Mouse (Mus musculus) naive thymus-derived CD4-positive, alpha-beta T cell, adult 2 months (primary cell): Measurements from ENCODE around the gene Mrps18a.

Experiments
- DNase-seq: peaks from one replicate; pipeline ENCODE4 v3.0.0-alpha.2; 2011; ENCODE audit warnings: low read depth

Gene Mrps18a

DNA sequence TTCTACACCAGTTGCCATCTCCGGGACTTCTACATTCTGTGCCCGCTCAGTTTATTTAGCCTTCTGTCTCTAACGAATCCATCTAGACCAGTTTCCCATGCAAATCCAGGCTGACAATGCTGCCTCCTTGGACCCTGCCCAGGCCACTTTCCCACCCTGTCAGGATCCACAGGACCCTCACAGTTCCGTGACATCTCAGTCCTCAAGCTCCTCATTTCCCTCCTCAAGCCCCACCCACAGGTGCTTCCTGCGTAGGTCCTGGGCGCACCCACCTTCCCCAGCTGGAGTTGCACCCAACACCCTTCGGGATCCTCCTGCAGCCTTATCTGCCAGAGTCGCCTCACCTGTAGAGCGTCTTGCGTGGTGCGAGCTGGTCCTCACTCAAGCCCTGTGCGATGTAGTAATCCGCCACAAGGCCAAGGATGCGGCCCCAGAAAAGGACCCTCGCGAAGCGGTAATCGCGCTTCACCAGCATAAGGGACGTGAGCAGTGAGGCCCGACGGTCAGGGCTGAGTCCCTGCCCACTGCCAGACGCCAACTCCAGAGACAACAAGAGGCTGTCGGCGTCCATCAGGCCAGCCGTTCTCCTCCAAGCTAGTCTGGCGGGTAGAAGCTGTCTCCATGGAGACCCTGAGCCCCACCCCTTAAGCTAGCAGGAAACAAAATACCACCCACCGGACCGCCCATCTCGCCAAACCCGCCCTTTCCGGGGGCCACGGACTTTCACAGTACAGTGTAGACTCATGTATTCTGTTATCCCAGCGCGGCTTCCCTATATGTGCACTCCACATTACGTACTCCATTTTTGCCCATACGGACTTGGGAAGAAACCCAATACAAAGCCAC is 33.0 kb downstream of the Mrps18a start, which contains the start of gene Rsph9:
Gene Rsph9 (minus strand): TSS at position 639 of the 846 bp plus-strand sequence.
- DNase-seq = peak; percentile 76

DNA sequence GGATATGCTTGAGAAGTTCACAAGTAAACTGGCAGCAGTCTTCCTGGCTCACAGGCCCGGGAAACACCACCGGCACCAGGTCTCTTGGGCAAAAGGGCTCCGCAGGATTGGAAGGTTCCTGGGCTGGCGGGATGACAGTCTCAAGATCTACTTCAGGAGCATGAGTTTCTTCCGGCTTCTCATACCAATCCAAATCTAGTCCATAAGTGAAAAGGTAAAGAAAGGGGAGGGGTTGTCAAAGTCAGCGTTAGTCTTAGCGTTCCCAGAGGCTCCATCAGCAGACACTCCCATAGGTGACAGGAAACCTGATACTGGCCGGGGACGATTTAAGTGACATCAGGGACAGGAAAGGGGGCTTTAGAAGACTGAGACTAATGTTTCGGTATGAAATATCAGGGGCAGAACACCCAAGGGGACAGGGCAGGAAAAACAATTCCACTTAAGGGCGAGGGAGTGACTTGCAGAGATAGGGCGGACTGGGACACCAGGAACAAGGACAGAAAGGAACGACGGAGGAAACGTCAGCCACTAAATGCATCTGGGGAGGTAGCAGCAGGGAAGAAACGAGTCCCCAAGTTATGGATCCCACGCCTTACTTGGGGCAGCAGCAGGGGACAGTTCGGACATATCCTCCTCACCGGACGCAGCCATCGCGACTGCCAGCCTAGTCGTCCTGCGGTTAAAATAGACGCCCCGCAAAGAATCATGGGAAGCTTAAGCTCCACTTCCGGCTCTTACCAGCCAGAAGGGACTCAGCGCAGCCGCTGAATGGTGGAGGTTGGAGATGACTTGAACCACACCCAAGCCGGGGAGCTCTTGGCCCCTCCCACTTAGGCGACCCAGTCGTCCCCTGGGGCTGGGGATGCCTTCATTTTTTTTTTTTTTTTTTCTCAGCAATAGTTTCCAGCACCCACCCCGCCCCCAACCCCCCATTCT is 42.3 kb downstream of the Mrps18a start, which contains the start of gene Mad2l1bp:
Gene Mad2l1bp (minus strand): TSS at position 707 of the 936 bp plus-strand sequence.
- peak; percentile 93 for DNase-seq

DNA sequence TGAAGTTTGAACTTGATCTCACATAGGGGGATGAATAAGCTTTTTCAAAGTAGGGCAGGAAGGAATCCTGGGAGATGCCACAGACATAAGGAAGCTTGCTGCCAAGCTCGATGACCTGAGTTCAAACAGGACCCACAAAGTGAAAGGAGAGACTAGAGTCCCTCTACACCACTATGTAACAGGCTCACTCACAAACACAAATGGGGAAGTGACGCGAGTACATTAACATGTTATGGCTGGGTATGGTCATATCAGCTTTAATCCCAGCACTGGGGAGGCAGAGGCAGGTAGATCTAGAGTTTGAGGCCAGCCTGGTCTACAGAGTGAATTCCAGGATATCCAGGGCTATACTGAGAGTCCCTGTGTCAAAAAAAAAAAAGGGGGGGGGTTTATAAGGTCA is 43.5 kb downstream of the Mrps18a start:
- no peak for DNase-seq

DNA sequence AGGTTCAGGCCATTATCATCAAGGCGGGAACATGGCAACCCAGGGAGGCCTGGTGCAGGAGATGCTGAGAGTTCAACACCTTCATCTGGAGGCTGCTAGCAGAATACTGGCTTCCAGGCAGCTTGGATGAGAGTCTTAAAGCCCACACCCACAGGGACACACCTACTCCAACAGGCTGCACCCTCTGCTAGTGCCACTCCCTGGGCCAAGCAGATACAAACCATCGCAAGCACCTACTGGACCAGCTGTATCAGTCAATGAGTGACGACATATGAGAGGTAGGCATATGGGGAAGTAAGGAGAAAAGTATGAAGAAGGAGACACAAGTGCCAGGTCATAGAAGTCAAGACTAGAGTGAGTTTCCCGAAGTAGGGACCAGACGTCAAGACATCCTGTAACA is 45.9 kb downstream of the Mrps18a start:
- no peak for DNase-seq

DNA sequence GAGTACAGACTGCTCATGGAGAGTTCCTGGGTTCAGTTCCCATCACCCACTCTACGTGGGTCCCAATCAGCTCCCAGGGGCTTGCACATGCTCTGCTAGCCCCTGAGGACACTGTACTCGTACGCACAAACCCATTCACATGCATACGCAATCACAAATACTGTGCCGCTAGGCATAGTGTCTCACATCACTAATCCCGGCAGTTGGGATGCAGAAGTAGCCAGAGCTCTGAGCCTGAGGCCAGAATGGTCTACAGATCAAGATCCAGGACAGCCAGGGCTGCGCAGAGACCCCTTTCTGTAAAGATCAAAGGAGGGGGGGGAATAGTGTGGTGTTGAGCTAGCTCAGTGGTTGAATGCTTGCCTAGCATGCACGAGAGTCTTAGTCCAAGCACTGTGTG is 46.3 kb downstream of the Mrps18a start:
- DNase-seq = no peak

DNA sequence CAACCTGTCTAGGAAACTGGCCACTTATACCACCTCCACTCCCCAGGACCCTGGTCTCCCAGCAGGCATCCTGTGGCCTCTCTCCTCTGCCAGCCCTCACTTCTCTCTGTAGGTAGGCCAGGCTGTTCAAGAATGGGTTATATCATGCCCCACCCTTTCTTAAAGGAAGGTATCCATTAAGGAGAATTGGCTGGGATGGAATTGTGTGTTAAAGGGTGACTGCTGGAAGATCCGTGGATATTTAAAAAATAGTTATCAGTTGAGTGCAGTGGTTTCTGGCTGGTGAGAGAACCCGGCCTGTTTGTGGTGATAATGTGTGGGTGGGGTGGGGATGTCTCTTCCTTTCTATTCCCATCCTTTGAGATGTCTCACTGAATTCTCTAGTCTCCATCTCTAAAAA is 48.5 kb downstream of the Mrps18a start:
- DNase-seq = no peak

DNA sequence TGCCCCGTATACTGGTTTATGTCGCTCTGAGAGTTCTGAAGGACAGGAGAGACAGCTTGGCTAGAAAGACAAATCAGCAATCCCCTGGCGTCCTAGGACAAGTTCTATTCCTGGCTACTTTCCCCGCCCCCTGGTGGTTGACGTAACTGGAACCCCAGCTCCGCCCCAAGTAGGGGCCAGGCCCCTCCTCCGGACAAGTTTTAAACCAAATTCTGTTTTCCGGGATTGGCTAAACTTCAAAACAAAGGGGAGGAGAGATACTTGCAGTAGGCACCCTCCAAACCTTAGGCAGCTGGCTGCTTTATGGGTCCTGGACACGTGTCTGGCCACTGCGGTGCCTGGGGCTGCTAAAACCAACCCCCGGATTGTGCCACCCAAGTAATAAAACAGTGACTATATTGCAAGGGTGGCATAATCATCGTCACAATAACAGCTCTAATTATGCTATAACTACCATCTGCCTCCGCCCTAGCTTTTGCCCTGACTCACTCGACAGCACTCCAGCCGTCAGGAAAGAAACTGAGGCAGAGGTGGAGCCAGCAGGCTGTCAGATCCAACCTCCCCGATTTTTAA is 49.4 kb downstream of the Mrps18a start:
- DNase-seq = peak; percentile 95

DNA sequence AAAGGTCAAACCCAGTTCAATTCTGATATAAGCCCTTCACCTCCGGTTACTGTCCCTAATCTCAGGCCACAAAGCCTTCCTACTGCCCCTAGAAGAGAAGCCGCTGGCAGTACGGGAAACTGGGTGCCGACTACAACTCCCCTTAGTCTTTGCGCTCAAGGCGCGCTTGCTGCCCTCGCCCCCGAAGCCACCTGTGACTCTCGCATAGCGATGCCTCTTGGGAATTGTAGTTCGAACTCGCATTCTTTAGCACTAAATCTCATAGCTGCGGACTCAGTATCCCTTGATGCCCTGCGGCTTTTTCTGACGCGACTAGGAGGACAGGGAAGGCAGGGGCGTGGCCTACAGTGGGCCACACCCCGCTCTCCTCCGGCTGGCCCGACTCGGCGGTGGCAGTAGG is 49.9 kb downstream of the Mrps18a start, which contains the start of gene Gtpbp2:
Gene Gtpbp2 (plus strand): TSS at position 347 of the 400 bp plus-strand sequence.
- peak; percentile 98 for DNase-seq

DNA sequence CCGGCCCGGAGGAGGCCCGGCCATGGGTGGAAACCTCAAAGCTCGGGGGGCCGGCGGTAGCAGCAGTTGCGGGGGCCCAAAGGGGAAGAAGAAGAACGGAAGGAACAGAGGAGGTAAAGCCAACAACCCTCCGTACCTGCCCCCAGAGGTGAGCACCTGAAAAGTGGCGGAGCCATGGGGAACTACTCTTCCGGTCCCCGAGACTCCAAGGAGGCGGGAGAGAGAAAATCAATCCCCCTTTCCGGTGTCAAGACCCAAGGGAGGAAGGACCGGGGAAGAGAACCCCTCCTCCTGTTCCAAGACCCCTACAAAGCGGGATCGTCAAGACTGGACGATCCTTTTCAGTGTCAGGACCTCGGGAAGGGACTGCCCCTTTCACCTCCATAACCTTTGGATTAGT is 50.4 kb downstream of the Mrps18a start:
- peak; percentile 60 for DNase-seq

DNA sequence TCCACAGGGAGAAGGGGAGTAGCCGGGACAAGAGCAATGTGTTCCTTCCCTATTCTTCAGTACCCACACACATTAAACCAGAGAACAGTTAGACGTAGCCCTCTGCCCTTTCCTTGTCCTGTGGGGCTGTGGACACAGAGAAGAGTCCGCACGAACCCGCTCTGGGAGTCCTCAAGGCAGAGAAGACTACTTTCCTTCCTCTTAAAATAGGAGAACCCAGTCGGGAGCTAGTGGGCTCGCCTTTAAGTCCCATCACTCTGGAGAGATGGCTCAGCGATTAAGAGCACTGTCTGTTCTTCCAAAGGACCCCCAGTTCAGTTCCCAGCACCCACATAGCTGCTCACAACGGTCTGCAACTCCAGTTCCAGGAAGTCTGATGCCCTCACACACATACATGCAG is 50.9 kb downstream of the Mrps18a start:
- DNase-seq = no peak

DNA sequence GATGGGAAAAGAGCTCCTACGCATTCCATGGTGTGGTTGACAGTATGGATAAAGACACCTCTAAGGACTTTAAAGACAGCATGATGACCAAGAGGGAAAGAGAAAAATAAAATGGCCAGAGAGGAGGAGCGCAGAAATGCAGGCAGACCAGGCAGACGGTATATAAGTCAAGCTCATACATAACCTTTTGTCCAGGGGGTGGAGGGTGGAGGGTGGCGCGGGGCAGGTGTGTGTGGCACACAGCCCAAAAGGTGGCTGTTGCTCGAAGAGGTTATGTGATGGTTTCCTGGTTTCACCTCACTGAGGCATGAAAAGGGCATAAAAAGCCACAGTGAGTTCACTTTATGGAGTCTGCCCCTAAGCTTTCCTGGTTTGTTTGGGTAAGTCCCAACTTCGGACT is 51.8 kb downstream of the Mrps18a start:
- no peak for DNase-seq

DNA sequence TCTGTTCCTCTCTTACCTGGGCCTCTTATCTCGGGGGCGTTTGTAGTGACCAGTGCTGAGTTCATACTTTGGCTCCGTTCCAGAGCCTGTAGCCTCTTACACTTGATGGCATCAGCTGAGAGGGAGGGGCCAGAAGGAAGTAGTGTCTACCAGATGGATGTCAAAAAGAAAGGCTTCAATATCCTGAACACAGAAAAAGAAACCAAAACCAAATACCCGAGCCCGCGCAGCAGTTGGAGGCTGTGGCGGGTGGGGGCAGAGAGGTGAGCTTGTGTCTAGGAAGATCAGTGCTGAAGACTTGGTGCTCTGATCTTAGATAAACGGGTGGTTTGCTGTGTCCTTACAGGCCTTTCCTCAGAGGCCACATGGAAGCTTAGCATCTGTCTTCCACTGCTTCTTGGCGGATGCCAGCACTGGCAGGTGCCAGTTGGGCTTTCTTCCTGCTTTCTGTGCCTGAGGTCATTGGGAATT is 52.2 kb downstream of the Mrps18a start:
- DNase-seq = peak; percentile 91

DNA sequence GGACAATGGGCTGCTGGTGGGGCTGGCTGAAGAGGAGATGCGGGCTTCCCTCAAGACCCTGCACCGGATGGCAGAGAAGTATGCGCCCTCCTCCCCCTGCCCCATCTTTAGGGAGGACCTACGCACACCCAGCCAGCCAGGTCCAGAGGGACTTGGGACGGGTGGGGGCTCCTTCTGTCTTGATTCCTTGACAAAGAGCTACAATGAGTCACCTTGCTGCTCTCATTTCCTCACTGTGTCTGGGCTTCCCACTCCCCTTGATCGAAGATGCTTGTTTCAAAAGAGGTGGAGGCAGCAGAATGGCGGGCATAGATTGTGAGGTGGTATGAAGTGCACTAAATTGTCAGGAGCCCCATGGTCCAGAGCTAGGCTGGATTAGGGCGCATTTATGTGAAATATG is 53.5 kb downstream of the Mrps18a start:
- no peak for DNase-seq

DNA sequence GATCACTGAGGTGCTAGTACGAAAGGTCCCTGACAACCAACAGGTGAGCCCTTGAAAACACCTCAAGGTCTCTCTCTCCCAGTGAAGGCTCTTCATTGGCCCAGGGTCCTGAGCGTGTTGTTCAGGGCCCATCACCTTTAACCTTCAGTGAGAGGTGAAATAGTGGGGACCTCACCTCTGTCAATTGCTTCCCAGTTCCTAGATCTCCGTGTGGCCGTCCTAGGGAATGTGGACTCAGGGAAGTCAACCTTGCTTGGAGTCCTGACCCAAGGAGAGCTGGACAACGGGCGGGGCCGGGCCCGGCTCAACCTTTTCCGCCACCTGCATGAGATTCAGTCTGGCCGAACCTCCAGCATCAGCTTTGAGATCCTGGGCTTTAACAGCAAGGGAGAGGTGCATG is 54.0 kb downstream of the Mrps18a start:
- DNase-seq = no peak

DNA sequence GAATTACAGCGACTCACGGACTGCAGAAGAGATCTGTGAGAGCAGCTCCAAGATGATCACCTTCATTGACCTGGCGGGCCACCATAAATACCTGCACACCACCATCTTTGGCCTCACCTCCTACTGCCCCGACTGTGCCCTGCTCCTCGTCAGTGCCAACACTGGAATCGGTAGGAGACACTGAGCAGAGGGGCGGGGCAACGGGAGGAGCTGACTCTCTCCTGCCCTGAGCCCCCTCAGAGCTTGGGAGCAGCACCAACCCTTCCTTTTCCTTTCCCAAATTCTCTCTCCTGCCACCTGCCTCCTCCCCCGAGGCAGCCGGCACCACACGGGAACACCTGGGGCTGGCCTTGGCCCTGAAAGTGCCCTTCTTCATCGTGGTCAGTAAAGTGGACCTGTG is 54.7 kb downstream of the Mrps18a start:
- no peak for DNase-seq

DNA sequence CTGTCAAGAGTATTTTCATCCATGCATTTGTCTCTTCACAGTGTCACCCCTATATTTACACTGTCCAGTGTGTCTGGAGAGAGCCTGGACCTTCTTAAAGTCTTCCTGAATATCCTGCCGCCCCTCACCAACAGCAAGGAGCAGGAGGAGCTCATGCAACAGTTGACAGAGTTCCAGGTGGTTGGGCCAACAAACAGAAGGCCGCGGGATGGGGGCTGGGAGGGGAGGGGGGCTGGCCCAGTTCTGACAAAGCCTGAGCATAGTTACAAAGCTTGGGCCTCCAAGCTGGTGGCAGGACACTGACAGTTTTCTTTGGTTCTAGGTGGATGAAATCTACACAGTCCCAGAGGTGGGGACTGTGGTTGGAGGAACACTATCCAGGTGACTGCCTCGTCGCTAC is 55.5 kb downstream of the Mrps18a start:
- no peak for DNase-seq

DNA sequence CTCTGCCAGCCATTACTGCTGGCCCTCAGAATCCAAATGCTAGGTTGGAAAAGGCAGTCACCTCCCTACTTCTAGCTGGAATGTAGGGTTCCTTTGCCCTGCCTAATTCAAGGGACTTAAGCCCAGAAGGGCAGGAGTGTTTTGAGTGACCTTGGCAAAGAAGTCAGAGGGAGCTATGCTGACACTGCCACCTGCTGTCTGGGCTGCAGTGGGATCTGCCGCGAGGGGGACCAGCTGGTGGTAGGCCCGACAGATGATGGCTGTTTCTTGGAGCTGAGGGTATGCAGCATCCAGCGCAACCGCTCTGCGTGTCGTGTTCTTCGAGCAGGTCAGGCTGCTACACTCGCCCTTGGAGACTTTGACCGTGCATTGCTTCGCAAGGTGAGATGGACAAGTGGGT is 56.2 kb downstream of the Mrps18a start:
- DNase-seq = no peak

DNA sequence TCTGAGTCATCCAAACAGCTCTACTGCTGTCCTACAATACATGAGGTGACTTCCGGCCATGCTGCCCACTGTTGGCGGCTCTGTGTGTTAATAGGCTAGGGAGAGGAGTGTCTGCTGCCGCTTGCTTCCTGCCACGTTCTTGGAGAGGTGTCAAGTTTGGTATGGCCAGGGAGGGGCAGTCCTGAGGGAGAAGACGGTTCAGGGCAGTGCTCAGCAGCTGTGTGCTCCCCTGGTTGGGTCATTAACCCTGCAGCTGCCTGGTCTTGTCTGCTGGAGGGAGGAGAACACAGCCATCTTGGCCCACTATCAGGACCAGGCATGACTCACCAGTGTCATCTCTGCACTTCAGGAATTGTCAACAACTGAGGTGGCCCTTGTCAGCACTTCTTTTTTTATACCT is 57.5 kb downstream of the Mrps18a start:
- no peak for DNase-seq

DNA sequence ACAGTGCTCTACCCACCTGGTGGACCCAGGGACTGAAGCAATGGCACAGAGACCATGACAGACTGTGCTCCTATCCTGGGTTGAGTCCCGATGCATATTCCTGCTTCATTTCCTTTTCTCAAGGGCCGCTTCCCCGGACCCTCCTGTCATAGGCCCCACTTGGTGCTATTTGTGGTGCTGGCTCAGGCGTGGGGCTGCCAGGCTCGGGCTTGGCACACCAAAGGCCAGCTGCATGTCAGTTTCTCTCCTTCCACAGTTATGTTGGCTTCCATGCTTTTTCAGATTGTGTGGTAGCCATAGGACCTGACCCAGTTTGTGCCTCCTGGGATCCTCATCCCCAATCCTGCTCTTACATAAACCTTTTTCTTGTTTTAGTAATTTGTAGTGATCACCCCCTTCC is 58.0 kb downstream of the Mrps18a start:
- DNase-seq = no peak

DNA sequence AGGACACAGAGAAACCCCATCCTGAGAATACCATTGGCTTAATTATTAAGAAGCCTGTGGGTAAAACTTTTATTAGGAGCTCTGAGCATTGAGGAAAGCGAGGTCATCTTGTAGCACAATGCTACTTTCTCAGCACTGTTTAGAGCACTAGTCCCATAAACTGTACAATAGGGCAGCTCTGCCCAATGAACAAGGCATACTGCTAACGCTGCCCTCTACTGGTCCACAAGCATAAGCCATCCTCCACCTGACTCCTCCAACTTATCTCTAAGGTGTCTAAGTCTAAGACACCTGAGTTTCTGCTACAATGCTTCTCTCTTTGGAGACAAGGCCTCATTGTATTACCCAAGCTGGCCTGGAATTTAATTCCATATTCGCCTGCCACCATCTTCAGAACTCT is 59.8 kb downstream of the Mrps18a start:
- peak; percentile 75 for DNase-seq
